Mouse (Mus musculus) heart, postnatal 0 days (tissue): ENCODE data around the gene Ttc34. TPM values are rescaled to one million over a fixed set of nuclear protein-coding genes. Genes with fewer than 3 reads are reported as not detected.
A peak's percentile ranks its signal among the peaks of the same experiment; 100 is the strongest.

Experiments
- ATAC-seq: fragments of 200-750 bp; cut with Nextera tagmentation; 2 replicates; pipeline ENCODE4 v1.8.0; 2017; ENCODE audit warnings: low read depth, moderate number of reproducible peaks, moderate library complexity; ENCODE audit not compliant: insufficient read depth
- DNase-seq: peaks from one replicate; pipeline ENCODE4 v3.0.0-alpha.2; 2016; ENCODE audit warnings: low spot score
- H3K27ac ChIP-seq: fragments of 300-500 bp; sonication (generic); 2 replicates; pipeline ENCODE4 v1.5.1; 2014; ENCODE audit warnings: low read depth, mild to moderate bottlenecking
- H3K27me3 ChIP-seq: fragments of 300-500 bp; sonication (generic); 2 replicates; pipeline ENCODE4 v1.6.1; 2014; ENCODE audit warnings: low read length, mixed read lengths; ENCODE audit not compliant: control insufficient read depth, insufficient read depth
- H3K36me3 ChIP-seq: fragments of 300-500 bp; sonication (generic); replicated peaks from 2 replicates; pipeline ENCODE4 v1.6.1; 2014; ENCODE audit warnings: low read length, mixed read lengths; ENCODE audit not compliant: control insufficient read depth, insufficient read depth
- H3K4me1 ChIP-seq: fragments of 300-500 bp; sonication (generic); 2 replicates; pipeline ENCODE4 v1.6.1; 2014; ENCODE audit warnings: antibody characterized with exemption; ENCODE audit not compliant: control insufficient read depth, insufficient read depth
- H3K4me2 ChIP-seq: fragments of 300-500 bp; sonication (generic); 2 replicates; pipeline ENCODE4 v1.6.1; 2014; ENCODE audit warnings: low read depth, mild to moderate bottlenecking, low read length, moderate library complexity
- H3K4me3 ChIP-seq: fragments of 300-500 bp; sonication (generic); 2 replicates; pipeline ENCODE4 v1.5.1; 2014; ENCODE audit warnings: low read depth, low read length
- H3K9ac ChIP-seq: fragments of 300-500 bp; sonication (generic); replicated peaks from 2 replicates; pipeline ENCODE4 v1.6.1; 2014; ENCODE audit warnings: low read depth, low read length, mixed read lengths
- H3K9me3 ChIP-seq: fragments of 300-500 bp; sonication (generic); replicated peaks from 2 replicates; pipeline ENCODE4 v1.6.1; 2016; ENCODE audit warnings: low read length; ENCODE audit not compliant: control insufficient read depth
- CTCF ChIP-seq: IDR thresholded peaks from 2 replicates; pipeline ENCODE4 v1.5.1; 2016; ENCODE audit warnings: antibody characterized with exemption, control low read depth, low read depth
- EP300 ChIP-seq: IDR thresholded peaks from 2 replicates; pipeline ENCODE4 v1.6.1; 2016; ENCODE audit warnings: antibody characterized with exemption, low read depth
- WGBS: fragments of 180-500 bp; shearing (Covaris S2); extraction: QIAGEN DNeasy Blood & Tissue Kit; methylation state at CpG from one replicate; pipeline ENCODE4 v1.1.7; 2014; 5-methylcytosine and 5-hydroxymethylcytosine counted together
- polyA plus RNA-seq: library from polyadenylated mRNA; unstranded; fragments of >200 nt; fragmentation: Nextera tagmentation; extraction: Ambion mirVana; gene quantifications from 2 replicates; pipeline ENCODE4 v1.2.1, GENCODE M21; 2015
- total RNA-seq: library from RNA; depleted of rRNA; stranded (reverse); fragments of >200 nt; gene quantifications from 2 replicates; pipeline ENCODE4 v1.2.3, GENCODE M21; 2014; ENCODE audit warnings: low replicate concordance

Gene Ttc34
- total and polyA plus RNA-seq, 2 experiments from 2014 or later, result 0.25 TPM; not detected in 1

DNA sequence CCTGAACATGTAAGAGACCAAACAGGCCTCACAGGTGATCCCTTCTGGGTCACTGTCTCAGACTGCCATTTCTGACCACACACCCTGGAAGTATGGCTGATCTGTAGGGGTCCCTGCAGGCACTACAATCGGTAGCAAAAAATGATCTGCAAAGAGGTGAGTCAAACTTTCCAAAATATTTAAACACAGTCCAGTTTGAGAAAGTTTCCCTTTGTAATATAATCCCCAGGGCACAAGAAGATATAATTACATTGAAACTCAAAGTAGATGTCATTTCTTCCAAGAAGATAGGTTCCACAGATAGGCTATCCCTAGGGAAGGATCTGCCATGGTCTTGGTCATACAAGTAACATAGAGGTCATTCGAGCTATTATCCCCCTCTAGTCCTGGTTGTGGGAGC, 65.1 kb downstream of the Ttc34 start:
- peaks cover 19% of the 10 kb centered on the region for H3K4me1 ChIP-seq
- no peak overlapping the region for H3K9ac ChIP-seq
- H3K4me3 ChIP-seq, result no peak overlapping the region
- H3K27me3 ChIP-seq, result no peaks in the 10 kb centered on the region
- WGBS, result 75% methylated on average over 2 of the region's 2 CpGs
- DNase-seq (no peak), ATAC-seq (no peak)
- no peaks in the 10 kb centered on the region for H3K36me3 ChIP-seq
- TF ChIP-seq EP300 (no peak), CTCF (no peak)
- H3K9me3 ChIP-seq, result no peaks in the 10 kb centered on the region
- H3K4me2 ChIP-seq, result no peak overlapping the region
- H3K27ac ChIP-seq, result no peak overlapping the region

DNA sequence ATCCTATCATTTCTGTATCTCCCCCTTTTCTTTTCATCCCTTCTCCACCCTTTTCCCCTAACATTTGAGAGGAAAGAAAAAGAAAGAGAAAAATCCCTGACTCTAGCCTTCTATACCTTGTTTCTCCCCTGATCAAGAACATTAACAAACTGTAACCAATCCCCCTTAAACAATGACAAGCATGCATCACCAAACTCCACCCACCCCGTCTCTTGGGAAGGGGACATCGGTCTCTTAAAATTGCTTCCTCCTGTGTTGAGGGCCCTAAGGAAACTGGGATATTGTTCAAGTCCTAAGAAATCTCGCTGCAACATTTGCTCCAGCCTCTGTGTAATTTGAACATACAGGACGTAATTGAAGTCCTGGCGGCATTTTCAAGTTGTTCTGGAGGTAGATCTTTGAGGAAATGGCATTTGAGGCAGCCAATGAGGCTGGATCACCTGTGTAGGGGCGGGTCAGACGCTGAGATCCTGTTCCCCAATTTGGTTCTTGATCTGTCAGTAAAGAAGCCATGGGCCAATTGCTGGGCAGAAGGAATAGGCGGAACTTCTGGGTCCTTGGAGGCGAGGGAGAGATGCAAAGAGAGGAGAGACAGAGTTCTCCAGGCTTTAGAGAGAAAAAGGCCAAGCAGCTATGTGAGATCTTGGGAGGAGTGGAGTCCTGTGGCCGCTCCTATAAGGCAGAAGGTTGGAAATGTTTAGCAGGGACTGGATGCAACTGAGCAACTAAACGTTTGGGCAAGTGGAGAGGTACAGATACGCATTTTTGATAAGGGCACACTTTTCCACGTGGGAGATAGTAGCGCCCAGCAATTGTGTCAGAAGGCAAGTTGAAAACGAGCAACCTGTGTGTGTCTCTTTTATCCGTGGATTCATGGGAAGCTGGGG, 67.2 kb downstream of the Ttc34 start:
- Histone ChIP-seq H3K4me2 (peak overlapping the region; percentile 58), H3K9me3 (no peaks in the 10 kb centered on the region), H3K36me3 (no peaks in the 10 kb centered on the region), H3K4me3 (peak overlapping the region; percentile 29), H3K9ac (no peak overlapping the region; the same call in 1 of the 2 replicates), H3K27ac (no peak overlapping the region), H3K27me3 (no peaks in the 10 kb centered on the region), H3K4me1 (peaks cover 7% of the 10 kb centered on the region; the same call in 1 of the 2 replicates)
- TF ChIP-seq EP300, result no peak
- TF ChIP-seq CTCF, result no peak
- peak; percentile 66 for DNase-seq
- ATAC-seq, result peak; percentile 88
- 2% methylated on average over 16 of the region's 16 CpGs for WGBS

GRCm38 (mm10) chr4:154907833-154908232, 70.6 kb downstream of the Ttc34 start:
- H3K4me2 ChIP-seq, result no peak overlapping the region
- no peak overlapping the region for H3K9ac ChIP-seq
- 39% methylated on average over 17 of the region's 17 CpGs for WGBS
- TF ChIP-seq CTCF, result peak; percentile 83
- no peak for TF ChIP-seq EP300
- no peaks in the 10 kb centered on the region for H3K36me3 ChIP-seq
- peaks cover 7% of the 10 kb centered on the region; the same call in 1 of the 2 replicates for H3K4me1 ChIP-seq
- H3K4me3 ChIP-seq, result no peak overlapping the region
- H3K27me3 ChIP-seq, result no peaks in the 10 kb centered on the region
- ATAC-seq, result peak; percentile 69; the same call in 1 of the 2 replicates
- no peaks in the 10 kb centered on the region for H3K9me3 ChIP-seq
- no peak overlapping the region for H3K27ac ChIP-seq
- peak; percentile 64 for DNase-seq

- Histone ChIP-seq H3K9me3 (no peaks in the 10 kb centered on the region), H3K4me2 (no peak overlapping the region), H3K4me1 (peaks cover 7% of the 10 kb centered on the region; the same call in 1 of the 2 replicates), H3K4me3 (no peak overlapping the region), H3K9ac (no peak overlapping the region), H3K27ac (no peak overlapping the region), H3K27me3 (no peaks in the 10 kb centered on the region), H3K36me3 (no peaks in the 10 kb centered on the region)
- WGBS, result 71% methylated on average over 5 of the region's 5 CpGs
- TF ChIP-seq CTCF (no peak), EP300 (no peak)
- no peak for ATAC-seq
- DNase-seq, result no peak
Observed at GRCm38 (mm10) chr4:154908490-154908889, 71.2 kb downstream of the Ttc34 start.

DNA sequence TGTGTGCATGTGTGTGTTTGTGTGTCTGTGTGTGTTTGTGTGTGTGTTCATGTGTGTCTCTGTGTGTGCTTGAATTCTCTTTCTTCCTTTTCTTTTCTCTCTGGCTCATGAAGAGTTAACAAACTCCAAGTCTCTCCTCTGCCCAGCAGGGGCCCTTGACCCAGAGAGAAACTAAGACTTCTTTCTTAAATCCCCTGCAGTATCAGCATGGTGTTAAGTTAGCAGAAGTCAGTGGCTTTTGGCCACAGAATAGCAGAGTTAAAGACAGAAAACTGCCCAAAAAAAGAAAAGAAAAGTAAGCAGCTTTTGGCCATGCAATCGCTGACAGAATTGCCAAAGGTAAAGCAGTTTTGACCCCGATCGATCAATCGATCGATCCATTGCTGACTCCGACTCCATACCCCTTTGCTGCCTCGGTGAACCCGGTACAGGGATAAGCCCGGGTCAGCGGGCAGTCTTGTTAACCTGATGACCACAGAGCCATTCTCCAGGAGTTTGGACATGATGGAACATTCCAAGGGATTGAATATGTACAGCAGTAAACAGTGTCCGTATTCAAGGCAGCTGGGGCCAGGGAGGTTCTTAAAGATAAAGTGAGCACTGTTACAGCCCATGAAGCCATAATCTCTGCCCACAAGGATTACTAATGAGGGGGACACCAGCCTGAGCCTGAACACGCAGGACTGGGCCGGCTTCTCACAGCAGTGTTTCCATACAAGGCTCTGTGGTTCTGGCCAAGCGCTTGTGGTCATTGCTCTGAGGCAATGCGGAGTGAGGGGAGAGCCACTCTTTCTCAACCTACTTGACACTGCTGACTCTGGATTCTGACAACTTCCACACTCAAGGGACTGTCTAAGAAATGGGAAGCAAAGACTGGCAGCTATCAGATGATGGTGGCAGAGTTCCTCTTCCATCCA, 73.6 kb downstream of the Ttc34 start:
- Histone ChIP-seq H3K9ac (no peak overlapping the region), H3K27ac (no peak overlapping the region), H3K4me1 (no peaks in the 10 kb centered on the region), H3K27me3 (no peaks in the 10 kb centered on the region), H3K4me3 (no peak overlapping the region), H3K9me3 (no peaks in the 10 kb centered on the region), H3K36me3 (no peaks in the 10 kb centered on the region), H3K4me2 (no peak overlapping the region)
- no peak for TF ChIP-seq CTCF
- no peak for TF ChIP-seq EP300
- DNase-seq (no peak), ATAC-seq (0 out of 2 replicates have a peak, but pooled peaks have one; percentile 11)
- 30% methylated on average over 15 of the region's 15 CpGs for WGBS
